Mouse (Mus musculus): ENCODE measurements at regions not wholly inside any gene's neighbourhood (a gene's known extent, or its start where the extent isn't known, plus 50 kb on each side); places are given as distances from the start of the nearest gene placed in this dataset.

GRCm38 (mm10) chr13:84349721-84350040 is 127.6 kb downstream of the Tmem161b start:
- TF ChIP-seq CTCF (IDR thresholded peaks at IDR 0.05; ENCODE audit: low read depth, low read length), result no peak
- TF ChIP-seq GATA1 (IDR thresholded peaks at IDR 0.05; ENCODE audit: borderline replicate concordance, low read length), result no peak
- no peak for TF ChIP-seq TAL1 (conservative IDR thresholded peaks at IDR 0.05; ENCODE audit: low read depth, low read length)

All from G1E (cell line).